Mouse (Mus musculus) Patski (cell line): ENCODE data around the gene Inpp5a. TPM values are rescaled to one million over a fixed set of nuclear protein-coding genes. Genes with fewer than 3 reads are reported as not detected.

Source experiments
- ATAC-seq: fragments of 100-300 bp; one replicate; pipeline ENCODE4 v1.8.0; 2021
- CTCF ChIA-PET: fragments of 350-600 bp; sonication (Branson Sonifier 250); formaldehyde crosslinking; loops from one replicate; lab custom pipeline; 2022; ENCODE audit warnings: inconsistent platforms; lab: Charles Lee
- POLR2A ChIA-PET: fragments of 350-600 bp; sonication (Branson Sonifier 250); formaldehyde crosslinking; loops from one replicate; lab custom pipeline; 2022; ENCODE audit warnings: antibody characterized with exemption, inconsistent platforms; lab: Charles Lee
- DNase-seq: peaks from one replicate; pipeline ENCODE4 v3.0.0-alpha.2; 2011; ENCODE audit warnings: low read depth, low spot score
- H3K27me3 ChIP-seq: fragments of 371-371 bp; one replicate; pipeline ENCODE4 v1.5.1; 2021
- CTCF ChIP-seq: fragments of 100-300 bp; IDR thresholded peaks from one replicate; pipeline ENCODE4 v1.5.1; 2021
- in situ Hi-C: fragments of 300-500 bp; cut with MboI; formaldehyde crosslinking; loops from 3 replicates; pipeline ENCODE4 v1.11.1; 2018; ENCODE audit warnings: low pct_unique_long_range_greater_than_20kb, mixed read lengths
- polyA plus RNA-seq: library from polyadenylated mRNA; unstranded; gene quantifications from one replicate; pipeline ENCODE4 v1.2.3, GENCODE M21; 2021

The Inpp5a gene
- polyA plus RNA-seq, 1 experiment from 2014 or later: 25.5 TPM

DNA sequence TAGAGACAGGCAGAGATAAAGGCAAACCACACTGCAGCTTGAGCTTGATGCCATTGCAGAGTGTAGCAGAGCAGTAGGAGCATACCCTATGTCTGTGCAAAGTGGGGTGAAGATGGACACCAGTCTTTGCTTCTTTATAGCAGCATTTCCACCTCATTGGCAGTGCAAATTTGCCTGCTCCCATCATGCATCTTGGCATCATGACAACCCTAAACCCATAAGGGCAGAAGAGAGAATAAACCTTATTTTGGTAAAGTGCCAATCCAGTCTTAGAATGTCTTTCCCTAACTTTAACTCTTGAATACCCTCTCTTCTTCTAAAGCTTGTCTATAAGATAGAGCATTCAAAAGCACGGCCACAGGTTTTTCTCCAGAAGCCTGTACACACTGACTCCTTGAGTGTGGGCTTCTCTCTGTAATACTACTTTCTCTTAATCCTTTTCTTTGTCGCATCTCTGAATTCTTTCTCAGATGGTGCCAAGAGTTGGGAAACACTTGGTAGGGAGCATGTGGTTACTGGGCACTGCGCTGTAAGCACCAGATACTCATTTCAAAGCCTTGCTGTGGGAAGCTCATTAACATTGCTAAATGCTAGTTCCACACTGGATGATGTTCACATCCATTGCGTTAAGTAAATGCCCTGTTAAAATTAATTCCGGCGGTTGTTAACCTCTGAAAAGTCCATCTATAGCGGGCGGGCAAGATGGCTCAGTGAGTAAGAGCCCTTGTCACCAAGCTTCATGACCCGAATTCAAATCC lies 1.8 kb upstream of the Inpp5a start:
- POLR2A ChIA-PET: interaction anchor here (0.6 to 1.0 kb wide), 2 partner anchors 52 to 78 kb away, joined by 3 read pairs; no protein-coding TSS in a partner anchor
- no peaks in the 10 kb centered on the region for H3K27me3 ChIP-seq
- ATAC-seq: no peak
- in situ Hi-C loops: no loop called here
- TF ChIP-seq CTCF: no peak
- CTCF ChIA-PET: interaction anchor here (0.6 to 5.3 kb wide), 6 partner anchors 9 to 97 kb away, joined by 3 to 28 read pairs (median 3); no protein-coding TSS in a partner anchor
- no peak for DNase-seq

- CTCF ChIA-PET: interaction anchor here (1.1 to 5.3 kb wide), 5 partner anchors 10 to 96 kb away, joined by 3 to 28 read pairs (median 4); no protein-coding TSS in a partner anchor
These were observed 814 bp upstream of the Inpp5a start for GRCm38 (mm10) chr7:139387921-139388669.

DNA sequence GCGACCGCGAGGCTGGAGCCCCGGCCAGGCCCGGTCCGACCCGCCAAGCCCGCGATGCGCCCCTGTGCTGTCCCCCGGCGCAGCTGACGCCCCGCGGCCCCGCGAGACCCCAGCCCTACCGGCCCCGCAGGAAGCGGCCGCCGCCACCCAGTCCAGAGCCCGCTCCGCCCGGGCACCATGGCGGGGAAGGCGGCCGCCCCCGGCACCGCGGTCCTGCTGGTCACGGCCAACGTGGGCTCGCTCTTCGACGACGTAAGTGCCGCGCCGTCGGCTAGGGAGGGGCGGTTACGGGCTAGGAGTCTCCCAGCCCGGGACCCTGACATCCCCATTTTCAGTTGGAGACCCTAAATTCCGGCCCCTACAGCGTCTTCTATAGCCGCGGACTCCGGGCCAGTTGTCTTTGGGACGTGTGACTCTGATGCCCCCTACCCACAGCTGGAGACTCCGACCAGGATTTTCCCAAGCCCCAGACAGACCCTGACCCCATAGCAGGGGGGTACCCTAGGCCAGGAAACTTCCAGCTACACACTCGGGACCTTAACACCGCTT lies 378 bp downstream of the Inpp5a start:
- no peaks in the 10 kb centered on the region for H3K27me3 ChIP-seq
- ChIA-PET POLR2A (interaction anchor here (1.3 kb wide), 1 partner anchor 79 kb away, joined by 4 read pairs; no protein-coding TSS in a partner anchor), CTCF (interaction anchor here (2.7 to 5.3 kb wide), 2 partner anchors 85 to 86 kb away, joined by 14 to 28 read pairs; no protein-coding TSS in a partner anchor)
- ATAC-seq (no peak), DNase-seq (no peak)
- TF ChIP-seq CTCF: no peak
- in situ Hi-C loops: no loop called here

More at GRCm38 (mm10) chr7:139387921-139388669, 814 bp upstream of the Inpp5a start:
- POLR2A ChIA-PET: interaction anchor here (0.6 to 1.0 kb wide), 3 partner anchors 17 to 79 kb away, joined by 3 read pairs; no protein-coding TSS in a partner anchor
- in situ Hi-C loops: no loop called here
- no peaks in the 10 kb centered on the region for H3K27me3 ChIP-seq
- no peak for DNase-seq
- ATAC-seq: peak; percentile 33
- no peak for TF ChIP-seq CTCF

- POLR2A ChIA-PET: interaction anchor here (0.7 to 1.4 kb wide), 3 partner anchors 33 to 78 kb away, joined by 3 to 4 read pairs (median 3); no protein-coding TSS in a partner anchor
- TF ChIP-seq CTCF: no peak
- in situ Hi-C loops: loop anchor here (5.0 kb wide), 2 partner anchors 78 to 158 kb away; no protein-coding TSS in a partner anchor
- CTCF ChIA-PET: interaction anchor here (0.9 to 5.3 kb wide), 3 partner anchors 12 to 87 kb away, joined by 3 to 28 read pairs (median 14); no protein-coding TSS in a partner anchor
- ATAC-seq: no peak
- no peaks in the 10 kb centered on the region for H3K27me3 ChIP-seq
- no peak for DNase-seq
These were observed 1.5 kb downstream of the Inpp5a start for GRCm38 (mm10) chr7:139390380-139390779.

DNA sequence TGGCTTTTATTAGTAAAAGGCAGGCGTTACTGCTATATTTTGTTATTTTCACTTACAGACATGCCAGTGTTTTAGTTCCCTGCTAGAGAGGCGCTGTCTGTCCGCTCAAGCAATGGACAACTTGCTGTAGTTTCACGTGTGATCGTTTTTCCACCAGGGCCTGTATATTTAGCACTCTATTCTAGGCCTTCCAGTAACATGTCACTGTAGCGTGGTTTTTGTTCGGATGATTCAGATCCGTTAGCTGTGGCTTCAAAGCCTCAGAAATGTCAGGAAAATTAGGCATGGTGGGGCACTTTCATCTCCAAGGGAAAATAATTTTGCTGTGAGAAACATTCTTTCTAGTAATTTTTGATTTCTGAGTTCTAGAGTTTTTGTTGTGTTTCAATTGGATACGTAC lies 2.0 kb downstream of the Inpp5a start:
- ATAC-seq: no peak
- H3K27me3 ChIP-seq: no peaks in the 10 kb centered on the region
- CTCF ChIA-PET: interaction anchor here (0.9 to 5.3 kb wide), 3 partner anchors 11 to 88 kb away, joined by 3 to 28 read pairs (median 14); no protein-coding TSS in a partner anchor
- POLR2A ChIA-PET: interaction anchor here (1.4 kb wide), 1 partner anchor 43 kb away, joined by 3 read pairs; no protein-coding TSS in a partner anchor
- DNase-seq: no peak
- in situ Hi-C loops: loop anchor here (5.0 kb wide), 2 partner anchors 79 to 159 kb away; no protein-coding TSS in a partner anchor
- TF ChIP-seq CTCF: no peak

GRCm38 (mm10) chr7:139391691-139392090 lies 2.8 kb downstream of the Inpp5a start:
- POLR2A ChIA-PET: no interaction called here
- TF ChIP-seq CTCF: no peak
- ATAC-seq (no peak), DNase-seq (no peak)
- in situ Hi-C loops: loop anchor here (5.0 kb wide), 2 partner anchors 79 to 159 kb away; no protein-coding TSS in a partner anchor
- no peaks in the 10 kb centered on the region for H3K27me3 ChIP-seq
- CTCF ChIA-PET: interaction anchor here (5.3 kb wide), 1 partner anchor 89 kb away, joined by 28 read pairs; no protein-coding TSS in a partner anchor

- H3K27me3 ChIP-seq: no peaks in the 10 kb centered on the region
- POLR2A ChIA-PET: no interaction called here
- CTCF ChIA-PET: interaction anchor here (5.3 kb wide), 1 partner anchor 89 kb away, joined by 28 read pairs; no protein-coding TSS in a partner anchor
- ATAC-seq: no peak
- in situ Hi-C loops: loop anchor here (5.0 kb wide), 2 partner anchors 80 to 160 kb away; no protein-coding TSS in a partner anchor
- TF ChIP-seq CTCF: no peak
- no peak for DNase-seq
These were observed 3.2 kb downstream of the Inpp5a start for GRCm38 (mm10) chr7:139392106-139392505.

- POLR2A ChIA-PET: no interaction called here
- TF ChIP-seq CTCF: no peak
- DNase-seq (no peak), ATAC-seq (no peak)
- in situ Hi-C loops: loop anchor here (5.0 kb wide), 2 partner anchors 80 to 160 kb away; no protein-coding TSS in a partner anchor
- CTCF ChIA-PET: interaction anchor here (5.3 kb wide), 1 partner anchor 90 kb away, joined by 28 read pairs; no protein-coding TSS in a partner anchor
- no peaks in the 10 kb centered on the region for H3K27me3 ChIP-seq
These were observed 3.9 kb downstream of the Inpp5a start for GRCm38 (mm10) chr7:139392691-139393235.

GRCm38 (mm10) chr7:139397521-139397920 lies 8.6 kb downstream of the Inpp5a start:
- in situ Hi-C loops: no loop called here
- ATAC-seq (peak; percentile 42), DNase-seq (peak; percentile 47)
- POLR2A ChIA-PET: interaction anchor here (0.7 kb wide), 1 partner anchor 54 kb away, joined by 3 read pairs; no protein-coding TSS in a partner anchor
- CTCF ChIA-PET: interaction anchor here (0.9 to 2.1 kb wide), 4 partner anchors 9 to 76 kb away, joined by 3 to 9 read pairs (median 5); no protein-coding TSS in a partner anchor
- no peak for TF ChIP-seq CTCF
- no peaks in the 10 kb centered on the region for H3K27me3 ChIP-seq
